Mouse (Mus musculus) G1E (cell line): ENCODE results near the gene Ptpn18.

ENCODE experiments used
- CTCF ChIP-seq: IDR thresholded peaks from 2 replicates; pipeline ENCODE4 v1.5.1; 2012; ENCODE audit warnings: low read depth, low read length, inconsistent platforms, mixed read lengths
- GATA1 ChIP-seq: IDR thresholded peaks from 2 replicates; pipeline ENCODE4 v1.6.1; 2012; ENCODE audit warnings: borderline replicate concordance, low read length, inconsistent platforms, mixed read lengths
- GATA2 ChIP-seq: IDR thresholded peaks from 2 replicates; pipeline ENCODE4 v1.6.1; 2012; ENCODE audit warnings: low read depth, low read length, inconsistent platforms, borderline replicate concordance
- POLR2AphosphoS5 ChIP-seq: IDR thresholded peaks from 2 replicates; pipeline ENCODE4 v1.6.1; 2012; ENCODE audit warnings: low read depth, low read length, inconsistent platforms; ENCODE audit not compliant: insufficient replicate concordance
- TAL1 ChIP-seq: conservative IDR thresholded peaks from 2 replicates; pipeline ENCODE4 v1.6.1; 2012; ENCODE audit warnings: low read depth, low read length, inconsistent platforms, mixed read lengths

GRCm38 (mm10) chr1:34510575-34510981 lies 51.0 kb downstream of the Ptpn18 start:
- TF ChIP-seq CTCF (no peak), GATA1 (no peak), POLR2AphosphoS5 (no peak), TAL1 (no peak), GATA2 (no peak)
